Mouse (Mus musculus): ENCODE measurements around the gene Sema5a. TPM values are rescaled to one million over a fixed set of nuclear protein-coding genes. Genes with fewer than 3 reads are reported as not detected.

Sema5a gene
- polyA plus RNA-seq, 1 experiment = not detected

- TF ChIP-seq GATA1 (IDR thresholded peaks at IDR 0.05; ENCODE audit: low read length) = no peak
Measured at GRCm38 (mm10) chr15:32324105-32324504, 79.5 kb downstream of the Sema5a start.

- TF ChIP-seq GATA1 (IDR thresholded peaks at IDR 0.05; ENCODE audit: low read length) = no peak
Measured at GRCm38 (mm10) chr15:32328370-32329004, 83.9 kb downstream of the Sema5a start.

- no peak for TF ChIP-seq GATA1 (IDR thresholded peaks at IDR 0.05; ENCODE audit: low read length)
Measured at GRCm38 (mm10) chr15:32329670-32330330, 85.2 kb downstream of the Sema5a start.

- TF ChIP-seq GATA1 (IDR thresholded peaks at IDR 0.05; ENCODE audit: low read length) = no peak
Measured at GRCm38 (mm10) chr15:32330427-32330826, 85.8 kb downstream of the Sema5a start.

- no peak for TF ChIP-seq GATA1 (IDR thresholded peaks at IDR 0.05; ENCODE audit: low read length)
Measured at GRCm38 (mm10) chr15:32331037-32331436, 86.4 kb downstream of the Sema5a start.

GRCm38 (mm10) chr15:32333456-32333855 is 88.8 kb downstream of the Sema5a start:
- no peak for TF ChIP-seq GATA1 (IDR thresholded peaks at IDR 0.05; ENCODE audit: low read length)

- no peak for TF ChIP-seq GATA1 (IDR thresholded peaks at IDR 0.05; ENCODE audit: low read length)
Measured at GRCm38 (mm10) chr15:32337810-32338209, 93.2 kb downstream of the Sema5a start.

GRCm38 (mm10) chr15:32338721-32339290 is 94.2 kb downstream of the Sema5a start:
- TF ChIP-seq GATA1 (IDR thresholded peaks at IDR 0.05; ENCODE audit: low read length) = no peak

GRCm38 (mm10) chr15:32339426-32339825 is 94.8 kb downstream of the Sema5a start:
- no peak for TF ChIP-seq GATA1 (IDR thresholded peaks at IDR 0.05; ENCODE audit: low read length)

- no peak for TF ChIP-seq GATA1 (IDR thresholded peaks at IDR 0.05; ENCODE audit: low read length)
Measured at GRCm38 (mm10) chr15:32341423-32341822, 96.8 kb downstream of the Sema5a start.

- no peak for TF ChIP-seq GATA1 (IDR thresholded peaks at IDR 0.05; ENCODE audit: low read length)
Measured at GRCm38 (mm10) chr15:32343544-32343943, 98.9 kb downstream of the Sema5a start.

GRCm38 (mm10) chr15:32347315-32347714 is 102.7 kb downstream of the Sema5a start:
- no peak for TF ChIP-seq GATA1 (IDR thresholded peaks at IDR 0.05; ENCODE audit: low read length)

- TF ChIP-seq GATA1 (IDR thresholded peaks at IDR 0.05; ENCODE audit: low read length) = no peak
Measured at GRCm38 (mm10) chr15:32349276-32349675, 104.7 kb downstream of the Sema5a start.

GRCm38 (mm10) chr15:32352995-32353394 is 108.4 kb downstream of the Sema5a start:
- no peak for TF ChIP-seq GATA1 (IDR thresholded peaks at IDR 0.05; ENCODE audit: low read length)

GRCm38 (mm10) chr15:32353513-32353912 is 108.9 kb downstream of the Sema5a start:
- TF ChIP-seq GATA1 (IDR thresholded peaks at IDR 0.05; ENCODE audit: low read length) = no peak

GRCm38 (mm10) chr15:32356805-32357204 is 112.2 kb downstream of the Sema5a start:
- no peak for TF ChIP-seq GATA1 (IDR thresholded peaks at IDR 0.05; ENCODE audit: low read length)

GRCm38 (mm10) chr15:32367841-32368240 is 123.2 kb downstream of the Sema5a start:
- no peak for TF ChIP-seq GATA1 (IDR thresholded peaks at IDR 0.05; ENCODE audit: low read length)
